In genomic region chr7:56131548-56131947, GRCm38 (mm10) we compare ENCODE assay signal across 15 mouse cellular contexts.
A peak's percentile ranks its signal among the peaks of the same experiment; 100 is the strongest.
DNase-seq lines count a peak whose midpoint lies in the region; TF ChIP-seq lines count a peak whose summit lies in the region.
"Had no signal": no experiment of that assay in that cellular context is flagged by ENCODE, and none has a peak within 500 bp of the region (broad histone marks: within the 10 kb centered on the region; RNA-seq: fewer than 3 reads in every experiment).

No protein-coding gene starts in this region.

- intact Hi-C loops in left cerebral cortex, postnatal 36 days (cut with DNase I): no loop called here

- no peak overlapping the region for H3K27ac ChIP-seq in testis, adult 2 months (ENCODE audit: control insufficient read depth, insufficient read depth, low read depth, low read length)
- H3K27ac ChIP-seq in MEL (ENCODE audit: control insufficient read depth, low read depth, low read length): no peak overlapping the region
- H3K27ac ChIP-seq: hindbrain, embryonic 14.5 days; limb, embryonic 10.5 days; liver, embryonic 13.5 days; macrophage; neural tube, embryonic 13.5 days had no signal

- no peak for TF ChIP-seq RAD21 in MEL (IDR thresholded peaks at IDR 0.05; ENCODE audit: low read depth, low read length)

- no peak for TF ChIP-seq POLR2A in testis, adult 2 months (IDR thresholded peaks at IDR 0.05; ENCODE audit: control insufficient read depth, low read depth, low read length)
- TF ChIP-seq POLR2A in MEL (IDR thresholded peaks at IDR 0.05; ENCODE audit: control insufficient read depth in 1 of 2, insufficient read depth in 1 of 2, low read depth in 1 of 2, low read length in 2 of 2, poor library complexity in 1 of 2): no peak

- no peaks in the 10 kb centered on the region; the same call in 1 of the 2 replicates for H3K36me3 ChIP-seq in testis, adult 2 months (ENCODE audit: control insufficient read depth, insufficient read depth, low read length)
- peaks cover 10 to 16% of the 10 kb centered on the region in 2 experiments for H3K36me3 ChIP-seq in MEL (ENCODE audit: control insufficient read depth in 1 of 2, insufficient read depth in 2 of 2, low read length in 2 of 2)

- H3K27me3 ChIP-seq in testis, adult 2 months (ENCODE audit: control insufficient read depth, insufficient read depth, low read length): no peaks in the 10 kb centered on the region
- H3K27me3 ChIP-seq in MEL (ENCODE audit: control insufficient read depth in 1 of 2, insufficient read depth in 2 of 2, low read length in 2 of 2): no peaks in the 10 kb centered on the region
- H3K27me3 ChIP-seq: liver, embryonic 13.5 days; neural tube, embryonic 13.5 days had no signal

- no peaks in the 10 kb centered on the region for H3K9me3 ChIP-seq in MEL (replicated peaks; ENCODE audit: insufficient read depth, low read length)
- H3K9me3 ChIP-seq: G1E; limb, embryonic 10.5 days; liver, embryonic 13.5 days; neural tube, embryonic 13.5 days had no signal

- H3K4me3 ChIP-seq in testis, adult 2 months (ENCODE audit: control insufficient read depth, low read depth, low read length): peak overlapping the region; percentile 10; the same call in 1 of the 2 replicates
- no peak overlapping the region for H3K4me3 ChIP-seq in MEL (ENCODE audit: control insufficient read depth in 1 of 2, insufficient read depth in 1 of 2, low read depth in 2 of 2, low read length in 2 of 2)
- H3K4me3 ChIP-seq: limb, embryonic 10.5 days; liver, embryonic 13.5 days; neural tube, embryonic 13.5 days had no signal

- no peak for TF ChIP-seq EP300 in MEL (IDR thresholded peaks at IDR 0.05; ENCODE audit: low read depth in 1 of 2, low read length in 2 of 2)

- TF ChIP-seq CTCF in testis, adult 2 months (IDR thresholded peaks at IDR 0.05; ENCODE audit: control insufficient read depth, insufficient read depth, insufficient replicate concordance, low read depth, low read length): no peak
- no peak for TF ChIP-seq CTCF in MEL (IDR thresholded peaks at IDR 0.05 in 2 of 3, conservative IDR thresholded peaks at IDR 0.05 in 1 of 3; ENCODE audit: control insufficient read depth in 1 of 3, insufficient read depth in 1 of 3, low read depth in 2 of 3, low read length in 3 of 3, poor library complexity in 1 of 3, severe bottlenecking in 1 of 3)

- DNase-seq in testis, postnatal 10 days (ENCODE audit: low spot score): no peak
- DNase-seq in MEL (ENCODE audit: low read depth, low spot score): peak; percentile 46
- DNase-seq in induced T-regulatory cell, adult 2 months (ENCODE audit: low read depth): peak; percentile 8
- DNase-seq in thymus, postnatal 4 days: peak; percentile 25
- no peak for DNase-seq in embryo, embryonic 11 days
- no peak for DNase-seq in left cerebral cortex, postnatal 36 days (ENCODE audit: low spot score in 2 of 2)
- DNase-seq: cerebellum, adult 9-10 months; kidney, adult 9 months; liver, embryonic 13.5 days had no signal

- no peaks in the 10 kb centered on the region for H3K79me2 ChIP-seq in MEL (ENCODE audit: control insufficient read depth, insufficient read depth, low read length, poor library complexity)

- H3K4me1 ChIP-seq in testis, adult 2 months (ENCODE audit: control insufficient read depth, insufficient read depth, low read length): no peaks in the 10 kb centered on the region
- H3K4me1 ChIP-seq in MEL (ENCODE audit: control insufficient read depth in 1 of 2, insufficient read depth in 2 of 2, low read length in 2 of 2): peaks cover 0 to 6% of the 10 kb centered on the region in 2 experiments; a peak in 2 of 4 replicates
- H3K4me1 ChIP-seq: limb, embryonic 10.5 days; liver, embryonic 13.5 days; neural tube, embryonic 13.5 days had no signal

- H3K9ac ChIP-seq in MEL (ENCODE audit: control insufficient read depth, low read depth, low read length, poor library complexity, severe bottlenecking): no peak overlapping the region
- H3K9ac ChIP-seq: hindbrain, embryonic 14.5 days; liver, embryonic 13.5 days; neural tube, embryonic 13.5 days had no signal

TF ChIP-seq in MEL, 35 proteins besides CTCF, POLR2A, EP300 and RAD21:
- no peak for TF ChIP-seq TAL1 (IDR thresholded peaks at IDR 0.05; ENCODE audit: low read length)
- no peak for TF ChIP-seq ZC3H11A (IDR thresholded peaks at IDR 0.05; ENCODE audit: low read depth, low read length)
- TF ChIP-seq NELFE (IDR thresholded peaks at IDR 0.05; ENCODE audit: low read depth, low read length): no peak
- TF ChIP-seq SMC3 (IDR thresholded peaks at IDR 0.05; ENCODE audit: low read depth, low read length): no peak
- no peak for TF ChIP-seq NRF1 (IDR thresholded peaks at IDR 0.05; ENCODE audit: insufficient read depth, low read depth, low read length, poor library complexity, severe bottlenecking)
- no peak for TF ChIP-seq ETS1 (IDR thresholded peaks at IDR 0.05; ENCODE audit: low read depth, low read length)
- no peak for TF ChIP-seq UBTF (IDR thresholded peaks at IDR 0.05; ENCODE audit: borderline replicate concordance, insufficient read depth, low read depth, low read length)
- no peak for TF ChIP-seq ZKSCAN1 (IDR thresholded peaks at IDR 0.05; ENCODE audit: low read depth, low read length)

Comparison
In these comparisons a context has a peak if more than half of its experiments do, and no peak if none do; other contexts are left out.
1. DNase-seq: peak in MEL (single experiment), induced T-regulatory cell, adult 2 months (single experiment) and thymus, postnatal 4 days (single experiment); none in testis, postnatal 10 days (single experiment), embryo, embryonic 11 days (single experiment) and left cerebral cortex, postnatal 36 days (0 of 2).